Mouse (Mus musculus): ENCODE data around the gene Ky.

Gene Ky

GRCm38 (mm10) chr9:102502015-102502633 lies 3.4 kb upstream of the Ky start:
- DNase-seq (ENCODE audit: inconsistent ontology term) = no peak

GRCm38 (mm10) chr9:102504716-102505378 lies 703 bp upstream of the Ky start:
- no peak for DNase-seq (ENCODE audit: inconsistent ontology term)

- no peak for DNase-seq (ENCODE audit: inconsistent ontology term)
These were observed 2.8 kb downstream of the Ky start for GRCm38 (mm10) chr9:102508315-102508714.

DNA sequence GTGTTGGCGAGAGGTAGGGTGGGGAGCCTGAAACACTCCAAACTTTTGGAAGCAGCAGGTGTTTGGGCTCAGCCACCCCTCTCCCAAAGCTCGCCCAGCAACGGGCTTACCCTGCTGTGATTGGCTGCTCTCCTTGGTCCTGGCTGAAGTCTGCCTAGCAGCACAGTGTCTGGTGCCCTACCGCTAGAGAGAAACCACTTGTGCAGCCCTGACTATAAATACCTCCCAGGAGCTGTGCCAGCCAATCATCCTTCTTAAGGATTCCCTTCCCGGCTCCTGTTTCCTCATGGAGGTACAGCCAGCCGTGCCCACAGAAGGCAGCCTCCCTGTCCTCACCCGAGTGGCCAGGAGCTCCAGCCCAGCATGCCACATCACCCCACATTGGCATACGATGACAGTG lies 5.9 kb downstream of the Ky start:
- no peak for DNase-seq (ENCODE audit: inconsistent ontology term)

- no peak for DNase-seq (ENCODE audit: inconsistent ontology term)
These were observed 8.0 kb downstream of the Ky start for GRCm38 (mm10) chr9:102513578-102513977.

DNA sequence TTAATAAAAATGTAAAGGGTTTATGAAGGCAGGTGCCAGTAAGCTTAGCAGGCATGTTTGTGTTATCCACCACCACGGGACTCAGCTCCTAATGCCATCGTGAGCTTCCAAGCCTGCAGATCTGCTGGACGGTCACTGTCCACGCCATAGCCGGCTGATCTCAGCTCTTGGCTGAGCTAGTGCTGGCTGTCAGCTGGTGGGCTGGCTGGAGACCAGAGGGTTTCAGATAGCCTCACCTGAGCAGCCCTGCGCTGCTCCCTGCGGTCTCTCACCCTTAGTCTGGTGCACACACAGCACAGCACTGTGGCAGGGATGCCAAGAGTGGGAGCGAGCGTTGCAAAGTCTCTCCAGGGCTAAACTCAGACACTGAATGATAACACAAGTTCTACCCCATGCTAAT lies 12.9 kb downstream of the Ky start:
- DNase-seq (ENCODE audit: inconsistent ontology term) = no peak

DNA sequence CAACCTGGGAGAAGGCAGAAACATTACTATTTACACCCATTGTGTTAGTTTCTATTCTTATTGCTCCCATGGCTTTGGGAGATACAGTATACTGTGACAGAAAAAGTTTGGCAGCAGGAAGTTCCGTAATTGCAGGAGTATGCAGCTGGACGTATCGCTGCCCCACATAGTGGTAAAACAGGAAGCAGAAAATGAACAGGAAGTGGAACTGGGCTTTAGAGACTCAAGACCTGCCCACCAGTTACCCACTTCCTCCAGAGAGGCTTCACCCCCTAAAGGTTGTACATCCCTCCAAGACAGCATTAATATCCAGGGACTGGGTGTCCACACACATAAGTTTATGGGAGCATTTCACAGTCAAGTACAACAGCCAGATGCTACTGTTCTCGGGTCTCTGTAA lies 15.8 kb downstream of the Ky start:
- DNase-seq (ENCODE audit: inconsistent ontology term) = no peak

GRCm38 (mm10) chr9:102528106-102528505 lies 22.6 kb downstream of the Ky start:
- DNase-seq (ENCODE audit: inconsistent ontology term) = no peak

DNA sequence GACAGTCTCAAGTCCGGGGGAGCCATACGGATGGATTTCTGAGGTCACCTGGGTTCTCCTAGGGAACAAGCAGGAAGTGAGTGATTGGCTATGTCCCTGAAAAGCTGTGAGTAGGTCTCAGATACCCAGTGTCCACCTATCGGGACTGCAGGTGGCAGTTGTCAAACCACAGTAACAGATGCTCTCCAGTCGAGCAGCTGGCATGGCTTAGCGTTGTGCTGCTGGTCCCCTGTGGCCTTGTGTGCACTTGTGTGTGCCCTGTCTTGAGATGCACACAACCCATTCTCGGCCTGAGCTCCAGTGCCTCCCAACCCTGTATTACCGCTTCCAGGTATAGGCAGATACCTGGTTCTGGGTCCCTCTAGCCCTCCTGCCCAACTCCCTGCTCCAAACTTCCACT lies 23.0 kb downstream of the Ky start:
- DNase-seq (ENCODE audit: inconsistent ontology term) = no peak

DNA sequence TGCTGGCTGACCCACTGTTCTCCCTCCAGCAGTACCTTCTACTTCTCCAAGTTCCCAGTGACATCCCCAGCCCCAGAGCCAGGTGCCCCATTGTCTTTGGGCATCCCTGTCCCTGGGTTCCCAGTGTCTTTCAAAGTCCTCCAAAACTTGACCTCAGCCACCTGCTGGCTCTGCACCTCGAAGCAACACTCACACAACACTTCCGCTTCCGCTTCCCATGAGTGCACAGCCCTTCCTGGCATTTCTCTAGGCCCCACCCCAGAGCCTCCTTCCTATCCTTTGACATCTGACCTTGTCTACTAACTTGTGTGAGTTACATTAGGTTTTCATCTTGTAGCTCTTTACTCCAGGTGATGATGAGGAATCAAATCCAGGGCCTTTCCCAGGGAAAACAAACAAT lies 23.5 kb downstream of the Ky start:
- DNase-seq (ENCODE audit: inconsistent ontology term) = no peak

DNA sequence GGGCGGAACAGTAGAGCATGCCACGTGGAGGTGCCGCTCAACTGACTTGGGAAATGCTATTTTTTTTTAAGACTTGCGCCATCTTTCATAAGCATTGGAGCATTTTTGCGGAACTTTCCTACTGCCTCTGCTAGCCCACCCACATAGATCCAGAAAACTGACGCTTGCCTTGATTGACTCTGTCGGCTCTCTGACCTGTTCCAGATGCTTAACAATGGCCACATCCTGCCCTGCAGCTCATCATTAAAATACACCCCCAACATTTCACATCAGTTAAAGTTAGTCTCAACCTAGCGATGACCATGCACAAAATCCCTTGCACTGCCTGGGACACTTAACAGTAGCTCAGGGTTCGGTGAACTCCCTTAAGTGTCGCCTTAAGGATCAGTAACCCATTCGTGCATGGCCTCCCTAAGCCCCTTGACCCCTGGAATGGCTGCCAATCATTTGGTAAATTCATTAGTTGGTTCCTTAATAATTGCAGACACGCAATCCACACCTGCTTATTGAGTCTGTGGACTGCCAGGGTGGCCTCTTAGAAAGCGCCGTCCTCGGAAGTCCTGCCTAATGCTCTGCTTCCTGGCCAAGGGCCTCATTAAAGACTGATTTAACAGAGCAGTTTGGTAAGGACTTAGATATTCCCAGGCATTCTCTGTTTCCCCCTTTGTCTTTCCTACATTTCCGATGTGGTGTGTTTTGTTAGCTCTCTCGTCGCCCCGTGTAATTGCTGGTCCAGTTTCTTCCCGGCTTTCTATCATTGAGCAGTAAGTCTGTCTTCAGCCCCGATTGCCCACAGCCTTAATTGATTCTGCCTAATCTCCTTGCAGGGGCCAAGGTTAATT lies 25.7 kb downstream of the Ky start:
- DNase-seq (ENCODE audit: inconsistent ontology term) = no peak

- no peak for DNase-seq (ENCODE audit: inconsistent ontology term)
These were observed 31.4 kb downstream of the Ky start for GRCm38 (mm10) chr9:102536968-102537367.

DNA sequence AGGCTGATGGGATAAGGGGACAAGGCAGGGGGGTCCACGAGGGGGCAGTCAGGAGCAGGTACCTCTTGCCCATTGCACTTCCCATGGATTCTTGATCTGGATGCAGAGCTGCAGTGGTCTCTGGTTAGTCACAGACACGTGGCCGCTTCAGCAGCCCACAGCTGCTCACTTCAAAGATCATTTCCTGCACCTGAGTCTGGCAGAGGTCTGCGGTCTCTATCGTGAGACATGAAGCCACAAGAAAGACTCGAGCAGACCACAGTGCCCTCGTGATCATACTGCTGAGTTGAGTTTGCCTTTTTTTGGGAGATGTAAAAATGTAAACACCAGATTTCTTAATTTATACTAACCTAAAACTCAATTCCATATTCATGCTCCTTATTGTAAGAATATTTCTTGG lies 34.1 kb downstream of the Ky start:
- no peak for DNase-seq (ENCODE audit: inconsistent ontology term)

GRCm38 (mm10) chr9:102541666-102542065 lies 36.1 kb downstream of the Ky start:
- DNase-seq (ENCODE audit: inconsistent ontology term) = no peak

- DNase-seq (ENCODE audit: inconsistent ontology term) = no peak
These were observed 37.0 kb downstream of the Ky start for GRCm38 (mm10) chr9:102542540-102542939.

DNA sequence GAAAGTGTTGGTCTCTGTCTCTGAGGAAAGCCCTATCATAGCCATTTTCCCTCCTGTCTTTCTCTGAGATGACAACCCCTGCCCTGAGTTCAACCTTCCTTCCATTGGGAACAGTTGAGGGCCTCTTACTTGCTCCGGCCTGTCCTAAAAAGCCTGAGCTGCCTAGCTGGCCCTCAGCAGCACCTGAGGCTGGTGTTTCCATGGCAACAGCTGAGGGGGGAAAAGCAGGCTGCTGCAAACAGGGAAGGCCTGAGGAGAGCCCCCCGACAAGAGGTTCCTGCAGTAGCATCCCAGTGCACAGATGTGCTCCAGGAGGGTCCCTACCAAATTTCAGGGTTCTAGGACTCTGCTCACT lies 38.2 kb downstream of the Ky start:
- no peak for DNase-seq (ENCODE audit: inconsistent ontology term)

- DNase-seq (ENCODE audit: inconsistent ontology term) = no peak
These were observed 38.7 kb downstream of the Ky start for GRCm38 (mm10) chr9:102544116-102544772.

- DNase-seq (ENCODE audit: inconsistent ontology term) = peak; percentile 84
These were observed 39.3 kb downstream of the Ky start for GRCm38 (mm10) chr9:102544773-102545366.

DNA sequence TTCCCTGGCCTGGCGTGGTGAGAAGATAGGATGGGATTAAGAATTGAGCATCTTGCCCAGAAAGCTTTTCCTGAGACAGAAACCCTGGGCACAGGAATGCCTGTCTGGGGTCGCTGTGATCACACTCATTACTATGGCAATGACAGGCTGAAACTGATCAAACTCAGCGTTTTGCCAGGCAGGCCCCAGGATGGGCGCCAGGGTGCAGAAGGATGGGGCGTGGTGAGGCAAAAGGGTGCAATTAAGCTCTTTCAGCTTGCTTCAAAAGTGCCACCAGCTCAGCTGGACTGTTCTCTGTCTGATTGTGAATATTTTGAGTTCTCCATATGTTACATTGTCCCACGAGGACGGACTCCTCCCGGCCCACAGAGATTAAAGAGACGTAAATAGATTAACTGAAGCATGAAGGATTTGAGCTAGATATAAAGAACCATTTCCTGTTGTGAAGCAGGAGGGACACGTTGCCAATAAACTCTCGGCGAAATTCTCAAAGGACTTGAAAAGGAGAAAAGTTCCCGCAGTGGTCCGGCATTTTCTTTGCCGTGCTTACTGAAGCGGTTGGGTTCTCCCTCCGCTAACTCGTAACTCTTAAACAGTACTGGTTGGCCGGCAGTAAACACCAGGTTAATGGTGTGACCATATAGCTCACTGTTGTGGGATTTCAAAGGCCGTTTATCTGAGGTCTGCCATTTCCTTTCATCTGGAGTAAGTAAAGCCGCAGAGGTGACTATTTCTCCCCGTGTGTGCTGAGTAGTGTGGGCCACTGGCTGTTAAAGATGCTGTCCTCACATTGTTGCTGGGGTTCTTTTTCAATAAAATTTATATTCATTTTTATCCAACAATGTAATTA lies 40.1 kb downstream of the Ky start:
- DNase-seq (ENCODE audit: inconsistent ontology term) = no peak

DNA sequence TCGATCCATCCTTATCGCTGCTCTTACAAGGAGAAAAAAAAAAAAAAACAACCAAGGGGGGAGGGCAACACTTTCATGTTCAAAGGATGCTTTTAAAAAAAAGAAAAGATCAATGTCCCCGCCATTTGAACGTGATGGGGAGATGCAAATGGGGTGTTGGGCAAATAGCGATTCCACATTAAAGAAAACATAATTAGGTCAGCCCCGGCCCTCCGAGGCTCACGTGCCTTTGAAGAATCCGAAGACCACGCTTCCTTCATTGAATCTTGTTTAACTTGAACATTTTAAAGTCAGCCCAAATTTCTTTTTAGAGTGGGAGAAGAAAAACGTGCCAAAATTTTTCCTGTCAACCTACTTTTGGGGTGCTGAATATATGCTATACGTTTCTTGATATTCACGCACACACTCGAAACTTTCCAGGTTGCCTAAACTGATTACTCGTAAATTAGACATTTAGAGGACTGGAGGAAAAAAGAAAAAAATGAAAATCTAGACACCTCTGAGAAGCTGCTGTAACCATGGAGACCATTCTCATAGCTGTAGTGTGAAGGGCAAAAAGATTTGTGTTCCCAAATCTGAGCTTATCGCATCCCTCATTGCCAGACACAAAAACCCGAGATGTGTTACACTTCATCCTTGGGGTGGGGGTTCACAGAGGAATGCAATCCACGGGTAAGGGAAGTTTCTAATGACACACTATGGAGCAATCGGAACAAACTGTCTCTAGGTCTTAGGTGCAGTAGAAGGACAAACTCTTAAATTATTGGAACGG lies 40.9 kb downstream of the Ky start:
- DNase-seq (ENCODE audit: inconsistent ontology term) = no peak

DNA sequence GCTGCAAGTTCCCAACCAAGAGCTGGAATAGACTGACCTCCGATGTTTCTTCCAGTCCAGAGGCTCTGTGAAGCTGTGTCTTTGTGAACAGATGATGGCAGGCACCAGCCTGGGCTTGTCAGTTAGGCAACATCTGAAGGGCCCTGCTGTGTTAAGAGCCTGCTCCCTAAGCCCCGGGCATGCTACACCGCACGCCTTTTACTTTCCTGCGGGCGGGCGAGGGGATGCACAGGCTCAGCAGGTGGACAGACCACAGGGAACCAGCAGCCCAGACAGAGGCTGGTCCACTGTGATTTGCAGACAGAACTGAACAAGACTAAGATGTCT lies 41.4 kb downstream of the Ky start:
- no peak for DNase-seq (ENCODE audit: inconsistent ontology term)
